Mouse (Mus musculus): ENCODE measurements around the gene Rcn3. TPM values are rescaled to one million over a fixed set of nuclear protein-coding genes. Genes with fewer than 3 reads are reported as not detected.

The Rcn3 gene
- 20.1 and 22.7 TPM in 2 replicates for polyA plus RNA-seq (2015; fragmentation: Nextera tagmentation; extraction: Ambion mirVana)

GRCm38 (mm10) chr7:45092048-45092447 lies at the start of gene Rcn3:
Gene Rcn3 (minus strand): TSS chr7:45092221.
- Histone ChIP-seq H3K27me3 (ENCODE audit: control insufficient read depth, insufficient read depth, low read depth, low read length) (no peaks in the 10 kb centered on the region), H3K27ac (ENCODE audit: low read length) (no peak within 1 kb of the TSS), H3K4me2 (ENCODE audit: low read depth, low read length) (peak within 1 kb of the TSS; percentile 66), H3K9ac (ENCODE audit: low read depth, low read length) (peak within 1 kb of the TSS; percentile 31; the same call in 1 of the 2 replicates), H3K9me3 (replicated peaks; ENCODE audit: control insufficient read depth, low read length) (no peaks in the 10 kb centered on the region), H3K36me3 (ENCODE audit: control insufficient read depth, insufficient read depth) (no peaks in the 10 kb centered on the region), H3K4me3 (ENCODE audit: low read depth, low read length) (peak within 1 kb of the TSS; percentile 49), H3K4me1 (ENCODE audit: control insufficient read depth, low read depth, low read length) (peaks cover 29% of the 10 kb centered on the region)
- WGBS (ENCODE audit: insufficient replicate concordance): 2% methylated on average over 16 of the region's 16 CpGs
- ATAC-seq (ENCODE audit: low read depth): peak; percentile 83

GRCm38 (mm10) chr7:45141319-45141718 lies 49.3 kb upstream of the Rcn3 start:
- Histone ChIP-seq H3K27ac (ENCODE audit: low read length) (no peak overlapping the region), H3K36me3 (ENCODE audit: control insufficient read depth, insufficient read depth) (no peaks in the 10 kb centered on the region; the same call in 1 of the 2 replicates), H3K4me1 (ENCODE audit: control insufficient read depth, low read depth, low read length) (peaks cover 21% of the 10 kb centered on the region), H3K4me2 (ENCODE audit: low read depth, low read length) (no peak overlapping the region), H3K9me3 (replicated peaks; ENCODE audit: control insufficient read depth, low read length) (no peaks in the 10 kb centered on the region), H3K27me3 (ENCODE audit: control insufficient read depth, insufficient read depth, low read depth, low read length) (no peaks in the 10 kb centered on the region), H3K4me3 (ENCODE audit: low read depth, low read length) (no peak overlapping the region), H3K9ac (ENCODE audit: low read depth, low read length) (no peak overlapping the region)
- no peak for ATAC-seq (ENCODE audit: low read depth)
- WGBS (ENCODE audit: insufficient replicate concordance): 74% methylated on average over 3 of the region's 3 CpGs

- 66% methylated on average over 8 of the region's 8 CpGs for WGBS (ENCODE audit: insufficient replicate concordance)
- H3K27me3 ChIP-seq (ENCODE audit: control insufficient read depth, insufficient read depth, low read depth, low read length): no peaks in the 10 kb centered on the region
- H3K4me1 ChIP-seq (ENCODE audit: control insufficient read depth, low read depth, low read length): peaks cover 29% of the 10 kb centered on the region
- ATAC-seq (ENCODE audit: low read depth): no peak
- no peak overlapping the region for H3K9ac ChIP-seq (ENCODE audit: low read depth, low read length)
- H3K27ac ChIP-seq (ENCODE audit: low read length): no peak overlapping the region
- no peak overlapping the region for H3K4me3 ChIP-seq (ENCODE audit: low read depth, low read length)
- no peak overlapping the region for H3K4me2 ChIP-seq (ENCODE audit: low read depth, low read length)
- H3K9me3 ChIP-seq (replicated peaks; ENCODE audit: control insufficient read depth, low read length): no peaks in the 10 kb centered on the region
- no peaks in the 10 kb centered on the region; the same call in 1 of the 2 replicates for H3K36me3 ChIP-seq (ENCODE audit: control insufficient read depth, insufficient read depth)
Observed at GRCm38 (mm10) chr7:45139904-45140723, 48.1 kb upstream of the Rcn3 start.

GRCm38 (mm10) chr7:45138403-45138802 lies 46.4 kb upstream of the Rcn3 start:
- no peak for ATAC-seq (ENCODE audit: low read depth)
- Histone ChIP-seq H3K4me2 (ENCODE audit: low read depth, low read length) (no peak overlapping the region), H3K27ac (ENCODE audit: low read length) (no peak overlapping the region), H3K4me1 (ENCODE audit: control insufficient read depth, low read depth, low read length) (peaks cover 38% of the 10 kb centered on the region), H3K36me3 (ENCODE audit: control insufficient read depth, insufficient read depth) (no peaks in the 10 kb centered on the region; the same call in 1 of the 2 replicates), H3K9ac (ENCODE audit: low read depth, low read length) (no peak overlapping the region), H3K27me3 (ENCODE audit: control insufficient read depth, insufficient read depth, low read depth, low read length) (no peaks in the 10 kb centered on the region), H3K4me3 (ENCODE audit: low read depth, low read length) (no peak overlapping the region), H3K9me3 (replicated peaks; ENCODE audit: control insufficient read depth, low read length) (no peaks in the 10 kb centered on the region)
- 63% methylated on average over 1 of the region's 1 CpGs for WGBS (ENCODE audit: insufficient replicate concordance)

- H3K27me3 ChIP-seq (ENCODE audit: control insufficient read depth, insufficient read depth, low read depth, low read length): no peaks in the 10 kb centered on the region
- WGBS (ENCODE audit: insufficient replicate concordance): 15% methylated on average over 12 of the region's 12 CpGs
- peak; percentile 56 for ATAC-seq (ENCODE audit: low read depth)
- peak overlapping the region; percentile 28 for H3K4me2 ChIP-seq (ENCODE audit: low read depth, low read length)
- H3K9ac ChIP-seq (ENCODE audit: low read depth, low read length): no peak overlapping the region; the same call in 1 of the 2 replicates
- H3K4me1 ChIP-seq (ENCODE audit: control insufficient read depth, low read depth, low read length): peaks cover 38% of the 10 kb centered on the region
- H3K27ac ChIP-seq (ENCODE audit: low read length): 0 out of 2 replicates have a peak overlapping the region, but pooled peaks have one; percentile 35
- H3K4me3 ChIP-seq (ENCODE audit: low read depth, low read length): no peak overlapping the region
- no peaks in the 10 kb centered on the region for H3K36me3 ChIP-seq (ENCODE audit: control insufficient read depth, insufficient read depth)
- H3K9me3 ChIP-seq (replicated peaks; ENCODE audit: control insufficient read depth, low read length): no peaks in the 10 kb centered on the region
Observed at GRCm38 (mm10) chr7:45137171-45138006, 45.4 kb upstream of the Rcn3 start.

GRCm38 (mm10) chr7:45135993-45136567 lies 44.1 kb upstream of the Rcn3 start, which contains the start of the genes Gm45713 and Flt3l:
Gene Gm45713 (minus strand): TSS chr7:45136231.
Gene Flt3l (minus strand): TSS chr7:45136432.
- peak within 1 kb of the TSS; percentile 70 for H3K27ac ChIP-seq (ENCODE audit: low read length)
- peak; percentile 76 for ATAC-seq (ENCODE audit: low read depth)
- H3K4me1 ChIP-seq (ENCODE audit: control insufficient read depth, low read depth, low read length): peaks cover 38% of the 10 kb centered on the region
- H3K4me2 ChIP-seq (ENCODE audit: low read depth, low read length): peak within 1 kb of the TSS; percentile 88
- no peaks in the 10 kb centered on the region for H3K36me3 ChIP-seq (ENCODE audit: control insufficient read depth, insufficient read depth)
- H3K4me3 ChIP-seq (ENCODE audit: low read depth, low read length): peak within 1 kb of the TSS; percentile 79
- 1% methylated on average over 29 of the region's 29 CpGs for WGBS (ENCODE audit: insufficient replicate concordance)
- no peaks in the 10 kb centered on the region for H3K9me3 ChIP-seq (replicated peaks; ENCODE audit: control insufficient read depth, low read length)
- no peaks in the 10 kb centered on the region for H3K27me3 ChIP-seq (ENCODE audit: control insufficient read depth, insufficient read depth, low read depth, low read length)
- peak within 1 kb of the TSS; percentile 81 for H3K9ac ChIP-seq (ENCODE audit: low read depth, low read length)

- WGBS (ENCODE audit: insufficient replicate concordance): 27% methylated on average over 3 of the region's 3 CpGs
Observed at GRCm38 (mm10) chr7:45135370-45135769, 43.3 kb upstream of the Rcn3 start.

GRCm38 (mm10) chr7:45134544-45135026 lies 42.6 kb upstream of the Rcn3 start:
- peak; percentile 31 for ATAC-seq (ENCODE audit: low read depth)
- 6% methylated on average over 12 of the region's 12 CpGs for WGBS (ENCODE audit: insufficient replicate concordance)
- Histone ChIP-seq H3K4me2 (ENCODE audit: low read depth, low read length) (peak overlapping the region; percentile 88), H3K4me3 (ENCODE audit: low read depth, low read length) (peak overlapping the region; percentile 79), H3K27me3 (ENCODE audit: control insufficient read depth, insufficient read depth, low read depth, low read length) (no peaks in the 10 kb centered on the region), H3K4me1 (ENCODE audit: control insufficient read depth, low read depth, low read length) (peaks cover 46% of the 10 kb centered on the region), H3K27ac (ENCODE audit: low read length) (peak overlapping the region; percentile 70), H3K9ac (ENCODE audit: low read depth, low read length) (peak overlapping the region; percentile 25; the same call in 1 of the 2 replicates), H3K9me3 (replicated peaks; ENCODE audit: control insufficient read depth, low read length) (no peaks in the 10 kb centered on the region), H3K36me3 (ENCODE audit: control insufficient read depth, insufficient read depth) (no peaks in the 10 kb centered on the region)

More at GRCm38 (mm10) chr7:45135370-45135769, 43.3 kb upstream of the Rcn3 start:
- peak overlapping the region; percentile 70 for H3K27ac ChIP-seq (ENCODE audit: low read length)
- ATAC-seq (ENCODE audit: low read depth): no peak
- H3K36me3 ChIP-seq (ENCODE audit: control insufficient read depth, insufficient read depth): no peaks in the 10 kb centered on the region
- H3K4me2 ChIP-seq (ENCODE audit: low read depth, low read length): peak overlapping the region; percentile 88
- peaks cover 38% of the 10 kb centered on the region for H3K4me1 ChIP-seq (ENCODE audit: control insufficient read depth, low read depth, low read length)
- peak overlapping the region; percentile 81 for H3K9ac ChIP-seq (ENCODE audit: low read depth, low read length)
- H3K9me3 ChIP-seq (replicated peaks; ENCODE audit: control insufficient read depth, low read length): no peaks in the 10 kb centered on the region
- no peaks in the 10 kb centered on the region for H3K27me3 ChIP-seq (ENCODE audit: control insufficient read depth, insufficient read depth, low read depth, low read length)
- H3K4me3 ChIP-seq (ENCODE audit: low read depth, low read length): peak overlapping the region; percentile 79

Measured in liver, embryonic 16.5 days (tissue).